Mouse (Mus musculus) bone marrow, adult 2 months (tissue): ENCODE results near the gene Syce3.

Source experiments
- CTCF ChIP-seq: fragments of 200-500 bp; IDR thresholded peaks from 2 replicates; pipeline ENCODE4 v1.5.1; 2011; ENCODE audit warnings: low read length, control low read depth; ENCODE audit not compliant: control insufficient read depth, insufficient read depth
- POLR2A ChIP-seq: fragments of 200-500 bp; IDR thresholded peaks from 2 replicates; pipeline ENCODE4 v1.6.1; 2011; ENCODE audit warnings: low read depth, mild to moderate bottlenecking, control low read depth, low read length, borderline replicate concordance; ENCODE audit not compliant: control insufficient read depth

GRCm38 (mm10) chr15:89341678-89342077, 68.6 kb downstream of the Syce3 start:
- TF ChIP-seq POLR2A = no peak
- no peak for TF ChIP-seq CTCF
